Comparison of ENCODE assay signal across 16 mouse cellular contexts in the genomic region with DNA sequence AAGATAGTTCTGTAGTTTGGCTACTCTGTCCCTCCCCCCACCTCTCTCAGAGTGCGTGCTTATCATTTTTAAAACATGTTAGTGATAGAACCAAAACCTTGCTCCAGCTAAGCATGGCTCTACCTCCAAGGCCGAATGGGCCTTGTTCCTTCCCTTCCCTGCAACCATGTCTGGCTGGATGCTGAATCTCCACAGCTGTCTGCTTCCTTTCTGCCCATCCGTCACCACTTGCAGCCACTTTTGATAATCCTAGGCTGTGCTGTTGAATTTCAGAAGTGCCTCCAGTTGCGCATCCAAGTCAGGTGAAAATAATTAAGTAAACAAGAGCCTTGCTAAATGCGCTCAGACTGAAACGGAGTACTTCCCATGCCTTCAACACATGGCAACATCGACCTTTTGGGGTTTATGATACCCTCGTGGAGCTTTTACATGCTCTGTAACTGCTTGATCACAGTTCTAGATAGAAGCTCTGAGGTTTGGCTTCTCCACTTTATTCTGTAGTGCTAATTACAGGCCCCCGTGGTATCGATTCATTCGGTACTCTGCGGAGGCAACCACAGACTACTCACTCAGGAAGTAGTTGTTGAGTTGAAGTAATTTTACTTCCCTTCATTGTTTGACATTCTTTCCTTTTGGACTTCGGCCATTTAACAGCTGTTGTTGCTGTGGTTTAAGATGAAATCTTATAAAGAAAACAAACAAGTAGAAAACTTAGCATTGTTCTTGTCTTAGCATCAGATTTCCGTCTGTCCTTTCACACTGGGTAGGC.
DNase-seq lines count a peak whose midpoint lies in the region; ATAC-seq and TF ChIP-seq lines count a peak whose summit lies in the region.
"Had no signal": no experiment of that assay in that cellular context is flagged by ENCODE, and none has a peak within 500 bp of the region (broad histone marks: within the 10 kb centered on the region; RNA-seq: fewer than 3 reads in every experiment).

No protein-coding gene starts in this region.

- H3K4me2 ChIP-seq in kidney, embryonic 16.5 days (replicated peaks; ENCODE audit: low read depth, low read length) = no peak overlapping the region
- no peak overlapping the region for H3K4me2 ChIP-seq in stomach, embryonic 14.5 days (replicated peaks; ENCODE audit: low read depth, low read length)
- H3K4me2 ChIP-seq in stomach, postnatal 0 days (replicated peaks; ENCODE audit: low read depth) = no peak overlapping the region
- H3K4me2 ChIP-seq in heart, postnatal 0 days (ENCODE audit: low read depth, low read length) = 0 out of 2 replicates have a peak overlapping the region, but pooled peaks have one; percentile 1
- H3K4me2 ChIP-seq in stomach, embryonic 16.5 days (ENCODE audit: low read depth, low read length) = no peak overlapping the region
- H3K4me2 ChIP-seq: embryonic facial prominence, embryonic 12.5 days; forebrain, embryonic 15.5 days; hindbrain, embryonic 13.5 days; liver, embryonic 13.5 days had no signal

- no peak for DNase-seq in kidney, adult 18-20 months
- DNase-seq in stomach, postnatal 0 days (ENCODE audit: low spot score) = no peak
- peak; percentile 46 for DNase-seq in heart, postnatal 0 days (ENCODE audit: low spot score)
- no peak for DNase-seq in right cerebral cortex, adult 18-20 months
- DNase-seq in neural tube, embryonic 10.5 days (ENCODE audit: extremely low spot score, low spot score) = no peak
- DNase-seq: cerebellum, adult 9-10 months; gastrocnemius, postnatal 14 days; liver, embryonic 13.5 days had no signal

- H3K9ac ChIP-seq in kidney, embryonic 16.5 days (replicated peaks; ENCODE audit: low read length) = no peak overlapping the region
- H3K9ac ChIP-seq in stomach, embryonic 14.5 days (replicated peaks; ENCODE audit: low read depth, low read length) = no peak overlapping the region
- H3K9ac ChIP-seq in stomach, postnatal 0 days (ENCODE audit: low read length) = no peak overlapping the region
- no peak overlapping the region for H3K9ac ChIP-seq in heart, postnatal 0 days (replicated peaks; ENCODE audit: low read depth, low read length)
- H3K9ac ChIP-seq in stomach, embryonic 16.5 days (ENCODE audit: low read length) = no peak overlapping the region
- H3K9ac ChIP-seq: embryonic facial prominence, embryonic 12.5 days; forebrain, embryonic 15.5 days; hindbrain, embryonic 13.5 days; liver, embryonic 13.5 days had no signal

- TF ChIP-seq CTCF in stomach, postnatal 0 days (IDR thresholded peaks at IDR 0.05; ENCODE audit: low read depth) = no peak
- no peak for TF ChIP-seq CTCF in heart, postnatal 0 days (IDR thresholded peaks at IDR 0.05; ENCODE audit: low read depth)

- ATAC-seq in kidney, embryonic 16.5 days (ENCODE audit: low FRiP score, low TSS enrichment) = no peak
- no peak for ATAC-seq in stomach, embryonic 14.5 days (ENCODE audit: insufficient number of reproducible peaks, insufficient read depth, low FRiP score, low read depth)
- ATAC-seq in stomach, postnatal 0 days (ENCODE audit: low FRiP score, low TSS enrichment) = no peak
- 0 out of 2 replicates have a peak, but pooled peaks have one; percentile 8 for ATAC-seq in heart, postnatal 0 days (ENCODE audit: insufficient read depth, low read depth)
- ATAC-seq in stomach, embryonic 16.5 days (ENCODE audit: insufficient read depth, low FRiP score) = no peak
- ATAC-seq: forebrain, embryonic 15.5 days had no signal

- H3K36me3 ChIP-seq in kidney, embryonic 16.5 days (ENCODE audit: insufficient read depth, low read length) = no peaks in the 10 kb centered on the region
- no peaks in the 10 kb centered on the region for H3K36me3 ChIP-seq in stomach, embryonic 14.5 days (ENCODE audit: control insufficient read depth, insufficient read depth, low read length)
- H3K36me3 ChIP-seq in stomach, postnatal 0 days (ENCODE audit: control insufficient read depth, insufficient read depth, low read length) = no peaks in the 10 kb centered on the region
- H3K36me3 ChIP-seq in heart, postnatal 0 days (replicated peaks; ENCODE audit: control insufficient read depth, insufficient read depth, low read length) = no peaks in the 10 kb centered on the region
- H3K36me3 ChIP-seq in stomach, embryonic 16.5 days (ENCODE audit: control insufficient read depth, insufficient read depth, low read length) = no peaks in the 10 kb centered on the region
- H3K36me3 ChIP-seq: embryonic facial prominence, embryonic 12.5 days; forebrain, embryonic 15.5 days; hindbrain, embryonic 13.5 days; liver, embryonic 13.5 days had no signal

- H3K9me3 ChIP-seq in kidney, embryonic 16.5 days (ENCODE audit: low read length) = no peaks in the 10 kb centered on the region
- H3K9me3 ChIP-seq in stomach, embryonic 14.5 days (ENCODE audit: control insufficient read depth, low read depth, low read length) = no peaks in the 10 kb centered on the region
- no peaks in the 10 kb centered on the region for H3K9me3 ChIP-seq in stomach, postnatal 0 days (ENCODE audit: control insufficient read depth, low read length)
- no peaks in the 10 kb centered on the region for H3K9me3 ChIP-seq in heart, postnatal 0 days (replicated peaks; ENCODE audit: control insufficient read depth, low read length)
- H3K9me3 ChIP-seq in stomach, embryonic 16.5 days (replicated peaks; ENCODE audit: control insufficient read depth, low read length) = no peaks in the 10 kb centered on the region
- H3K9me3 ChIP-seq: embryonic facial prominence, embryonic 12.5 days; forebrain, embryonic 15.5 days; hindbrain, embryonic 13.5 days; liver, embryonic 13.5 days; midbrain, embryonic 10.5 days had no signal

- H3K4me1 ChIP-seq in kidney, embryonic 16.5 days (ENCODE audit: insufficient read depth, low read length) = peaks cover 15% of the 10 kb centered on the region
- H3K4me1 ChIP-seq in stomach, embryonic 14.5 days (ENCODE audit: control insufficient read depth, insufficient read depth, low read length) = peaks cover 8% of the 10 kb centered on the region; the same call in 1 of the 2 replicates
- no peaks in the 10 kb centered on the region for H3K4me1 ChIP-seq in stomach, postnatal 0 days (replicated peaks; ENCODE audit: control insufficient read depth, insufficient read depth)
- H3K4me1 ChIP-seq in heart, postnatal 0 days (ENCODE audit: control insufficient read depth, insufficient read depth) = 0 out of 2 replicates have a peak, but pooled peaks cover 5% of the 10 kb centered on the region
- no peaks in the 10 kb centered on the region for H3K4me1 ChIP-seq in stomach, embryonic 16.5 days (ENCODE audit: control insufficient read depth, insufficient read depth, low read length)
- H3K4me1 ChIP-seq: forebrain, embryonic 15.5 days; liver, embryonic 13.5 days had no signal

- H3K4me3 ChIP-seq in kidney, embryonic 16.5 days (ENCODE audit: low read length) = no peak overlapping the region
- no peak overlapping the region for H3K4me3 ChIP-seq in stomach, embryonic 14.5 days (ENCODE audit: low read depth, low read length)
- H3K4me3 ChIP-seq in stomach, postnatal 0 days (ENCODE audit: low read depth, low read length) = no peak overlapping the region
- H3K4me3 ChIP-seq in heart, postnatal 0 days (ENCODE audit: low read depth, low read length) = no peak overlapping the region
- H3K4me3 ChIP-seq in stomach, embryonic 16.5 days (replicated peaks; ENCODE audit: low read length) = no peak overlapping the region
- H3K4me3 ChIP-seq: embryonic facial prominence, embryonic 12.5 days; forebrain, embryonic 15.5 days; hindbrain, embryonic 13.5 days; left cerebral cortex, adult 2 months; liver, embryonic 13.5 days; midbrain, embryonic 10.5 days had no signal

- H3K27me3 ChIP-seq in kidney, embryonic 16.5 days (ENCODE audit: insufficient read depth, low read length) = no peaks in the 10 kb centered on the region
- no peaks in the 10 kb centered on the region for H3K27me3 ChIP-seq in stomach, embryonic 14.5 days (ENCODE audit: control insufficient read depth, insufficient read depth, low read length)
- no peaks in the 10 kb centered on the region for H3K27me3 ChIP-seq in stomach, postnatal 0 days (ENCODE audit: control insufficient read depth, insufficient read depth, low read length)
- no peaks in the 10 kb centered on the region for H3K27me3 ChIP-seq in heart, postnatal 0 days (ENCODE audit: control insufficient read depth, insufficient read depth, low read length)
- H3K27me3 ChIP-seq in stomach, embryonic 16.5 days (ENCODE audit: control insufficient read depth, insufficient read depth, low read length) = no peaks in the 10 kb centered on the region
- H3K27me3 ChIP-seq: embryonic facial prominence, embryonic 12.5 days; forebrain, embryonic 15.5 days; hindbrain, embryonic 13.5 days; liver, embryonic 13.5 days had no signal

- H3K27ac ChIP-seq in kidney, embryonic 16.5 days (ENCODE audit: low read length) = peak overlapping the region; percentile 25; the same call in 1 of the 2 replicates
- 0 out of 2 replicates have a peak overlapping the region, but pooled peaks have one; percentile 44 for H3K27ac ChIP-seq in stomach, embryonic 14.5 days (ENCODE audit: low read length)
- no peak overlapping the region for H3K27ac ChIP-seq in stomach, postnatal 0 days (replicated peaks)
- H3K27ac ChIP-seq in heart, postnatal 0 days (ENCODE audit: low read depth) = peak overlapping the region; percentile 61
- H3K27ac ChIP-seq in stomach, embryonic 16.5 days (ENCODE audit: low read length) = peak overlapping the region; percentile 29; the same call in 1 of the 2 replicates
- H3K27ac ChIP-seq: embryonic facial prominence, embryonic 12.5 days; forebrain, embryonic 15.5 days; hindbrain, embryonic 13.5 days; left cerebral cortex, adult 2 months; liver, embryonic 13.5 days; midbrain, embryonic 10.5 days had no signal

- no peak for TF ChIP-seq EP300 in stomach, postnatal 0 days (optimal IDR thresholded peaks at IDR 0.05)
- no peak for TF ChIP-seq EP300 in heart, postnatal 0 days (IDR thresholded peaks at IDR 0.05; ENCODE audit: low read depth)

- 72% methylated on average over 14 of the region's 14 CpGs for WGBS in kidney, embryonic 16.5 days
- 59% methylated on average over 14 of the region's 14 CpGs for WGBS in stomach, embryonic 14.5 days
- WGBS in stomach, postnatal 0 days = 68% methylated on average over 14 of the region's 14 CpGs
- WGBS in heart, postnatal 0 days = 40% methylated on average over 14 of the region's 14 CpGs
- WGBS in stomach, embryonic 16.5 days = 59% methylated on average over 14 of the region's 14 CpGs
